8 mouse cellular contexts compared by ENCODE assay signal in the genomic region with DNA sequence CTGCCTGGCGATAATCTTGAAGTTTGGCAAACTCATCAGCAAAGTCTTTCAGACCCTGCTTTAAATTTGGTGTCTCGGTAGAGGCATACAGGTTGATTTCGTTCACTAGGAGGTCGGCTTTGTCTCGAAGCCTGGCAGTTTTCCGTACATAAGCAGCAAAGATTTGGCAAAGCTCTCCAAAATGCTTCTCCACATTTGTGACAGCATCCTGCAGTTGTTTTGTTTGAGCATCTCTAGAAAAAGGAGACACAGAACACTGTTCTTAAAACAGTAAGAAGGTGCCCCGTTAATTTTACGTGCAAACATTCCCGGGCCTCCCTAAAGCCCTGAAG. TPM values are rescaled to one million over a fixed set of nuclear protein-coding genes. Genes with fewer than 3 reads are reported as not detected.
DNase-seq lines count a peak whose midpoint lies in the region; ATAC-seq and TF ChIP-seq lines count a peak whose summit lies in the region.

No protein-coding gene starts in this region.

- H3K4me1 ChIP-seq in lung, embryonic 16.5 days (replicated peaks; ENCODE audit: control insufficient read depth, insufficient read depth, low read length): peaks cover 7% of the 10 kb centered on the region; the same call in 1 of the 2 replicates
- H3K4me1 ChIP-seq in embryonic facial prominence, embryonic 15.5 days: peaks cover 7% of the 10 kb centered on the region
- H3K4me1 ChIP-seq in intestine, postnatal 0 days (replicated peaks; ENCODE audit: control insufficient read depth, insufficient read depth, low read length): no peaks in the 10 kb centered on the region
- peaks cover 7% of the 10 kb centered on the region for H3K4me1 ChIP-seq in neural tube, embryonic 14.5 days (ENCODE audit: control insufficient read depth, insufficient read depth, low read length)

- DNase-seq in lung, postnatal 10 days: no peak
- DNase-seq in cerebellum, adult 11-12 months: no peak
- DNase-seq in left cerebral cortex, adult 8-10 months (ENCODE audit: low spot score in 2 of 2): no peak
- DNase-seq in gastrocnemius, postnatal 14 days: no peak

- peaks cover 14% of the 10 kb centered on the region for H3K36me3 ChIP-seq in lung, embryonic 16.5 days (ENCODE audit: control insufficient read depth, insufficient read depth, low read length)
- H3K36me3 ChIP-seq in embryonic facial prominence, embryonic 15.5 days: peaks cover 17% of the 10 kb centered on the region
- H3K36me3 ChIP-seq in intestine, postnatal 0 days (ENCODE audit: control insufficient read depth, insufficient read depth): peaks cover 5% of the 10 kb centered on the region; the same call in 1 of the 2 replicates
- H3K36me3 ChIP-seq in neural tube, embryonic 14.5 days (ENCODE audit: control insufficient read depth, insufficient read depth, low read length): peaks cover 18% of the 10 kb centered on the region; the same call in 1 of the 2 replicates

- no peaks in the 10 kb centered on the region for H3K9me3 ChIP-seq in lung, embryonic 16.5 days (ENCODE audit: control insufficient read depth, low read length)
- H3K9me3 ChIP-seq in embryonic facial prominence, embryonic 15.5 days (replicated peaks): no peaks in the 10 kb centered on the region
- H3K9me3 ChIP-seq in intestine, postnatal 0 days (ENCODE audit: control insufficient read depth): no peaks in the 10 kb centered on the region
- H3K9me3 ChIP-seq in neural tube, embryonic 14.5 days (ENCODE audit: control insufficient read depth, low read length): no peaks in the 10 kb centered on the region

- H3K27ac ChIP-seq in lung, embryonic 16.5 days (ENCODE audit: low read length): peak overlapping the region; percentile 85
- H3K27ac ChIP-seq in embryonic facial prominence, embryonic 15.5 days (replicated peaks): peak overlapping the region; percentile 90
- H3K27ac ChIP-seq in intestine, postnatal 0 days (ENCODE audit: low read depth, low read length): peak overlapping the region; percentile 65
- H3K27ac ChIP-seq in neural tube, embryonic 14.5 days (ENCODE audit: low read depth, low read length): peak overlapping the region; percentile 89

- H3K4me3 ChIP-seq in lung, embryonic 16.5 days (ENCODE audit: low read length): peak overlapping the region; percentile 87
- H3K4me3 ChIP-seq in embryonic facial prominence, embryonic 15.5 days (replicated peaks): peak overlapping the region; percentile 80
- peak overlapping the region; percentile 71 for H3K4me3 ChIP-seq in intestine, postnatal 0 days (ENCODE audit: low read depth, low read length)
- H3K4me3 ChIP-seq in neural tube, embryonic 14.5 days (ENCODE audit: low read depth, low read length): peak overlapping the region; percentile 77

- H3K4me2 ChIP-seq in lung, embryonic 16.5 days (ENCODE audit: low read depth, low read length): peak overlapping the region; percentile 70
- peak overlapping the region; percentile 59 for H3K4me2 ChIP-seq in embryonic facial prominence, embryonic 15.5 days (replicated peaks)
- peak overlapping the region; percentile 92 for H3K4me2 ChIP-seq in intestine, postnatal 0 days (replicated peaks; ENCODE audit: low read depth)
- peak overlapping the region; percentile 69 for H3K4me2 ChIP-seq in neural tube, embryonic 14.5 days (ENCODE audit: low read depth, low read length)

- H3K9ac ChIP-seq in lung, embryonic 16.5 days (ENCODE audit: low read length): peak overlapping the region; percentile 98
- H3K9ac ChIP-seq in embryonic facial prominence, embryonic 15.5 days: peak overlapping the region; percentile 63
- peak overlapping the region; percentile 84 for H3K9ac ChIP-seq in intestine, postnatal 0 days (ENCODE audit: low read depth, low read length)
- H3K9ac ChIP-seq in neural tube, embryonic 14.5 days (replicated peaks; ENCODE audit: low read depth, low read length): peak overlapping the region; percentile 97

- intact Hi-C loops in gastrocnemius, postnatal 14 days (cut with DNase I; ENCODE audit: low total_unique reads): no loop called here

- H3K27me3 ChIP-seq in lung, embryonic 16.5 days (ENCODE audit: control insufficient read depth, insufficient read depth, low read depth, low read length): no peaks in the 10 kb centered on the region
- H3K27me3 ChIP-seq in embryonic facial prominence, embryonic 15.5 days: no peaks in the 10 kb centered on the region
- no peaks in the 10 kb centered on the region for H3K27me3 ChIP-seq in intestine, postnatal 0 days (replicated peaks; ENCODE audit: control insufficient read depth, insufficient read depth, low read length)
- H3K27me3 ChIP-seq in neural tube, embryonic 14.5 days (ENCODE audit: control insufficient read depth, insufficient read depth, low read length): no peaks in the 10 kb centered on the region

- TF ChIP-seq CTCF in intestine, postnatal 0 days (IDR thresholded peaks at IDR 0.05; ENCODE audit: low read depth): no peak

- 9% methylated on average over 9 of the region's 9 CpGs for WGBS in lung, embryonic 16.5 days
- WGBS in embryonic facial prominence, embryonic 15.5 days: 11% methylated on average over 9 of the region's 9 CpGs
- WGBS in intestine, postnatal 0 days: 17% methylated on average over 9 of the region's 9 CpGs
- 16% methylated on average over 9 of the region's 9 CpGs for WGBS in neural tube, embryonic 14.5 days

- ATAC-seq in lung, embryonic 16.5 days (ENCODE audit: low read depth): no peak
- ATAC-seq in embryonic facial prominence, embryonic 15.5 days (ENCODE audit: insufficient number of reproducible peaks, low FRiP score, low TSS enrichment, low read depth): no peak
- no peak for ATAC-seq in intestine, postnatal 0 days
- no peak for ATAC-seq in neural tube, embryonic 14.5 days (ENCODE audit: low read depth)

RNA-seq across cellular contexts. Expression of gene Fam92a, which starts 0.9 kb away (rescaled TPM):
- 75.8 and 89.1 TPM in 2 replicates for polyA plus RNA-seq in lung, embryonic 16.5 days (2015; fragmentation: Nextera tagmentation; extraction: Ambion mirVana)
- 93.3 and 95.0 TPM in 2 replicates for polyA plus RNA-seq in embryonic facial prominence, embryonic 15.5 days (2015; fragmentation: Nextera tagmentation; extraction: Ambion mirVana)
- polyA plus RNA-seq in intestine, postnatal 0 days (2015; fragmentation: Nextera tagmentation; extraction: Ambion mirVana): 33.9 and 34.6 TPM in 2 replicates
- polyA plus RNA-seq in neural tube, embryonic 14.5 days (2014; fragmentation: Nextera tagmentation; extraction: Ambion mirVana): 104 and 110 TPM in 2 replicates
- 10 to 100 TPM; 67.1 to 87.1 (median 75.7) TPM for total RNA-seq in left cerebral cortex, adult 8-10 months (2022)
- 10 to 100 TPM; 10.9 to 14.0 TPM for total RNA-seq in gastrocnemius, postnatal 14 days (2021)

RNA-seq across cellular contexts. Expression of gene Rbm12b1, which starts 30.9 kb away (rescaled TPM):
- 6.9 and 8.1 TPM in 2 replicates for polyA plus RNA-seq in lung, embryonic 16.5 days (2015; fragmentation: Nextera tagmentation; extraction: Ambion mirVana)
- polyA plus RNA-seq in embryonic facial prominence, embryonic 15.5 days (2015; fragmentation: Nextera tagmentation; extraction: Ambion mirVana): 5.8 and 7.5 TPM in 2 replicates
- 1.2 and 1.3 TPM in 2 replicates for polyA plus RNA-seq in intestine, postnatal 0 days (2015; fragmentation: Nextera tagmentation; extraction: Ambion mirVana)
- polyA plus RNA-seq in neural tube, embryonic 14.5 days (2014; fragmentation: Nextera tagmentation; extraction: Ambion mirVana): 9.5 and 9.7 TPM in 2 replicates
- 10 to 100 TPM; 12.0 to 16.7 (median 14.6) TPM for total RNA-seq in left cerebral cortex, adult 8-10 months (2022)
- total RNA-seq in gastrocnemius, postnatal 14 days (2021): 1 to 10 TPM; 2.3 to 2.4 TPM
